Mouse (Mus musculus) lung, adult 2 months (tissue): ENCODE measurements at regions not wholly inside any gene's neighbourhood (a gene's known extent, or its start where the extent isn't known, plus 50 kb on each side); places are given as distances from the start of the nearest gene placed in this dataset.
A peak's percentile ranks its signal among the peaks of the same experiment; 100 is the strongest.

ENCODE experiments used
- DNase-seq: peaks from one replicate; pipeline ENCODE4 v3.0.0; 2022
- H3K4me1 ChIP-seq: fragments of 200-500 bp; 2 replicates; pipeline ENCODE4 v1.6.1; 2011; ENCODE audit warnings: low read length; ENCODE audit not compliant: control insufficient read depth, insufficient read depth
- H3K4me3 ChIP-seq: fragments of 200-500 bp; replicated peaks from 2 replicates; pipeline ENCODE3; 2011; ENCODE audit warnings: low read depth, mild to moderate bottlenecking, control low read depth, low read length; ENCODE audit errors: extremely low read depth
- CTCF ChIP-seq: fragments of 200-500 bp; IDR thresholded peaks from 2 replicates; pipeline ENCODE4 v1.5.1; 2011; ENCODE audit warnings: mild to moderate bottlenecking, low read length, control low read depth; ENCODE audit not compliant: insufficient read depth
- POLR2A ChIP-seq: fragments of 200-500 bp; IDR thresholded peaks from 2 replicates; pipeline ENCODE4 v1.6.1; 2011; ENCODE audit warnings: low read depth, mild to moderate bottlenecking, control low read depth, low read length, borderline replicate concordance; ENCODE audit errors: extremely low read depth
- WGBS: fragments of 180-500 bp; shearing (Covaris S2); methylation state at CpG from one replicate; pipeline ENCODE4 v1.1.7; 2018; 5-methylcytosine and 5-hydroxymethylcytosine counted together

GRCm38 (mm10) chr4:94082839-94083238 is 473.5 kb upstream of the Gm10306 start:
- Histone ChIP-seq H3K4me1 (no peaks in the 10 kb centered on the region), H3K4me3 (no peak overlapping the region)
- WGBS, result 81% methylated on average over 3 of the region's 3 CpGs
- no peak for DNase-seq
- TF ChIP-seq CTCF (no peak), POLR2A (no peak)

- H3K4me3 ChIP-seq, result no peak overlapping the region
- TF ChIP-seq POLR2A (no peak), CTCF (no peak)
- WGBS, result 54% methylated on average over 5 of the region's 5 CpGs
- no peaks in the 10 kb centered on the region for H3K4me1 ChIP-seq
- no peak for DNase-seq
These were observed 462.0 kb upstream of the Gm10306 start for GRCm38 (mm10) chr4:94094379-94094778.

- no peaks in the 10 kb centered on the region for H3K4me1 ChIP-seq
- DNase-seq, result no peak
- WGBS, result 77% methylated on average over 4 of the region's 4 CpGs
- no peak for TF ChIP-seq CTCF
- no peak for TF ChIP-seq POLR2A
- no peak overlapping the region for H3K4me3 ChIP-seq
These were observed 449.4 kb upstream of the Gm10306 start for GRCm38 (mm10) chr4:94106941-94107340.

DNA sequence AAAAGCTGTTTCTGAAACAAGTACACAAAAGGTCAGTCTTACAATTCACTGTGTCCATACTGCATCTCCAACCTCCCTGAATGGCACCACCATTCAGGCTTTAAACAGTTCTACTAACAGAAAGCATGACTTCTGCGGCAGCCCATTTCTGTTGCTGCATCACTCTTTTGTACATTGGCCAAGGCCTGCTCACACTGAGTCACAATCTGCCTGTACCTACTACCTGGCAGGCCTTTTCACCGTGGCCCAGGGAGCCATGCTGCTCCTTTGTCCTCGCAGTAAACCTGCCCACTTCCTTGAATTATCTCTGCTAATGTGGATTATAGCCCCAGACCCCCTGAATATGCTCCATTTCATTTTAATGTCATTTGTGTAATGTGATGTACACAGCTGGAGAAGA is 439.5 kb upstream of the Gm10306 start:
- WGBS, result 85% methylated on average over 3 of the region's 3 CpGs
- no peak for TF ChIP-seq POLR2A
- TF ChIP-seq CTCF, result no peak
- no peak overlapping the region for H3K4me3 ChIP-seq

GRCm38 (mm10) chr4:94124177-94124576 is 432.2 kb upstream of the Gm10306 start:
- DNase-seq, result no peak
- TF ChIP-seq CTCF (peak; percentile 34; the same call in 1 of the 2 replicates), POLR2A (no peak)
- 73% methylated on average over 14 of the region's 14 CpGs for WGBS
- Histone ChIP-seq H3K4me3 (no peak overlapping the region), H3K4me1 (no peaks in the 10 kb centered on the region)

More for the DNA sequence above, 439.5 kb upstream of the Gm10306 start:
- DNase-seq, result no peak
- H3K4me1 ChIP-seq, result no peaks in the 10 kb centered on the region

GRCm38 (mm10) chr4:94137921-94138320 is 418.4 kb upstream of the Gm10306 start:
- Histone ChIP-seq H3K4me3 (no peak overlapping the region), H3K4me1 (no peaks in the 10 kb centered on the region)
- WGBS, result 52% methylated on average over 2 of the region's 2 CpGs
- TF ChIP-seq POLR2A (no peak), CTCF (no peak)
- DNase-seq, result no peak

- TF ChIP-seq POLR2A (no peak), CTCF (no peak)
- no peak for DNase-seq
- 58% methylated on average over 7 of the region's 7 CpGs for WGBS
- H3K4me3 ChIP-seq, result no peak overlapping the region
- no peaks in the 10 kb centered on the region for H3K4me1 ChIP-seq
These were observed 411.2 kb upstream of the Gm10306 start for GRCm38 (mm10) chr4:94144901-94145801.

DNA sequence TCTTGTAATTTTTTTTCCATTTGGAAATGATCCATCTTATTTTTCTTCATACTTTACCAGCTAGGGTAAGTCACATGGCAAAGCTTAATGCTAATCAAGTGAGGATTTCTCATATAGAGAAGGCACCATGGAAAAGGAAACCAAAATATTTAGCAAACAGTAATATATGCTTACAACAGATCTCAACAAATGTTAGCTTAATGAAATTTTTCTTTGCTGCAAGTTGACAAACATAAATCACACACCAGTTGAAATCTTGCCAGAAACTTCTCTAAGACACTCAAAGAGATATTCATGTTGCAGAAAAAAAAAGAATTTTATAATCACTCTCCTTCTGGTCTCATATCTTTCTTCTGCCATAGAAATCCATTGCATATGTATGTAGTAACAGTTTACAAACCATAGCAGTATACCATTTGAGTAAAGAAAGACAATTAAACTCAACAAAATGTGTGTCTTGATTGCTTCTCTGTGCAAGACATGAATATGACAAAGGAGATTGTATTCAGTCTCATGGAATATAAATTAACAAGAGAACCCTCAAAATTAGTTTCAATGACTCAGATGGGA is 408.3 kb upstream of the Gm10306 start:
- Histone ChIP-seq H3K4me3 (no peak overlapping the region), H3K4me1 (no peaks in the 10 kb centered on the region)
- no peak for DNase-seq
- TF ChIP-seq CTCF, result no peak
- TF ChIP-seq POLR2A, result no peak

DNA sequence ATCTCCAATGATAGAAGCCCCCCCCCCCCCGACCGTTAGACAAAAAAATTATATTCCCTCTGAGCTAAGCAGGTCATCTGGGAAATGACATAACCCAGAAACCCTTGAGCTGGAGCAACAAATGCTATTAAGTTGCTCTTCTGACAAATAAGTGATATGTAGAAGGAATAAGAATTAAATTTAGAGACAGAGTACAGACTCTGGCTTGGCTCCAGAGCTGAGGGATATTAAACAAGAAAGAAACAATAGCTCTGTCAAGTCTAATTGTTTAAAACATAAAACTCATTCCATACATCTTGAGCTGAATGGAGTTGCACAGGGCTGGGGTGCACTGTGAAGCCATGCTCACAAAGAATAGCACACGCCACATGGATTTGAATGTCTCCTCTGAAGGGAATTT is 407.3 kb upstream of the Gm10306 start:
- no peak overlapping the region for H3K4me3 ChIP-seq
- TF ChIP-seq CTCF (no peak), POLR2A (no peak)
- 76% methylated on average over 3 of the region's 3 CpGs for WGBS
- no peak for DNase-seq
- H3K4me1 ChIP-seq, result no peaks in the 10 kb centered on the region

- Histone ChIP-seq H3K4me3 (no peak overlapping the region), H3K4me1 (no peaks in the 10 kb centered on the region)
- TF ChIP-seq POLR2A (no peak), CTCF (no peak)
- DNase-seq, result no peak
- 58% methylated on average over 2 of the region's 2 CpGs for WGBS
These were observed 395.7 kb upstream of the Gm10306 start for GRCm38 (mm10) chr4:94160620-94161019.
